Mouse (Mus musculus): ENCODE measurements around the gene Ifnb1.

The Ifnb1 gene

GRCm38 (mm10) chr4:88515711-88516211 is 6.8 kb downstream of the Ifnb1 start:
- CTCF ChIA-PET: no interaction called here
- POLR2A ChIA-PET: interaction anchor here in 1 of 4 experiments (0.6 kb wide), 1 partner anchor 376 kb away, joined by 5 read pairs; no protein-coding TSS in a partner anchor

DNA sequence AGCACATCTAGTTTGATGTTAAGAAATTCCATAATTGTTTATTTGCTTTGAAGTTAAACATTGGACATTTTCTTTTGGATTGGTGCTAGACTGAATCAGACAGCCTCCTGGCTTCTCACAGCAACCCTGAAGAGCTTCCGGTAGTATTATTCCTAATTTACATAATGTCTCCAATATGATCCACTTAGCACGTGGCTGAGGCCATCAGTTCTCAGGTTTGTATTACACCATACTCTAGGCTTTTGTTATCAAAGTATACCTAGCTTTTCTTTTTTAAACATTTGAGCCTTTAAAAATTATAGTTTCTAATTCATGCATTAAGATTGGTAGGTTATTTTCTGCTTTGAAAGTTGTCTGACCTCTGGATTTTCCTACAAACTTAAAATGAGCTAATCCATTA is 7.3 kb downstream of the Ifnb1 start:
- ChIA-PET POLR2A (interaction anchor here in 1 of 4 experiments (0.6 kb wide), 1 partner anchor 375 kb away, joined by 5 read pairs; no protein-coding TSS in a partner anchor), CTCF (no interaction called here)

GRCm38 (mm10) chr4:88514403-88514802 is 8.2 kb downstream of the Ifnb1 start:
- CTCF ChIA-PET: interaction anchor here (0.5 to 1.7 kb wide), 16 partner anchors 9 to 1147 kb away, joined by 3 to 16 read pairs (median 3); partner anchors contain the start of gene Ifnb1 (in 1 of the 4)
- POLR2A ChIA-PET: interaction anchor here in 1 of 4 experiments (0.9 kb wide), 1 partner anchor 481 kb away, joined by 3 read pairs; the partner anchor contains the start of gene Mllt3

DNA sequence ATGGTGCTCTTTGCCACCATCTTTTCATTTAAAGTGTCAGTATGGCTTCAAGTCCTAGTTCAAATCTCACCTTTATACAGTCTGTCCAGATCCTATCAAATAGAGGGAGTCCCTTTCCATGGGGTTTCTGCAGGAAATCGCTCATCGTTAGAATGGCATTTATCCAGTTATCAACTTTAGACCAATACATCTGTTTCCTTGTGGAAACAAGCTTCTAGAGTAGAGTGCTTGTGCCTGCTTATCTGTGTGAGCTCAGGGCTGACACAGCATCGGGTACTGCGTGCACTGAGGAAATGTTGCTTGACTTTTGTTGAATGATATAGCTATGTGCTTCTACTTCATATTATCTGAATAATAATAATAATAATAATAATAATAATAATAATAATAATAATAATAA is 8.8 kb downstream of the Ifnb1 start:
- CTCF ChIA-PET: interaction anchor here (0.5 to 1.7 kb wide), 15 partner anchors 9 to 1491 kb away, joined by 3 to 16 read pairs (median 3); partner anchors contain the start of gene Ifnb1 (in 1 of the 4)
- POLR2A ChIA-PET: interaction anchor here in 1 of 4 experiments (0.9 kb wide), 1 partner anchor 480 kb away, joined by 3 read pairs; the partner anchor contains the start of gene Mllt3

GRCm38 (mm10) chr4:88503753-88504152 is 18.8 kb downstream of the Ifnb1 start:
- CTCF ChIA-PET: interaction anchor here in 1 of 4 experiments (1.3 kb wide), 1 partner anchor 10 kb away, joined by 3 read pairs; no protein-coding TSS in a partner anchor
- POLR2A ChIA-PET: no interaction called here

DNA sequence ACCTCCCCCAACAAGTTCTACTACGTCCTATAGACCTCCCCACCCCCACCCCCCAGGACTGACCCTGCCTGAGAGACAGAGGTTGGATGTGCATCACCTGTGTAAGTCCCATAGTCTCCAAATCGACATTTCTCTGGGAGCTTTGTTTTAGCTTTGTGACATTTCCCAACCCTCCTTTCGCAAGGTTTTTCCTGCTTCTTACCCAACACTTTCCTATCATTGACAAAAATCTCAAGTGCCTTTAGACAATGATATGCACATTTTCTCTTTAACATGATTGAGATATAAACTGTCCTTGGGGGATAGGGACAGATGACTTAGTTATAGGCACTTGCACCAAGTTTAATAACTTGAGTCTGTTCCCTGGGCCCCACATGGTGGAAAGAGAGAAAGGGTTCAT is 21.3 kb downstream of the Ifnb1 start:
- CTCF ChIA-PET: no interaction called here
- POLR2A ChIA-PET: interaction anchor here in 1 of 4 experiments (0.6 kb wide), 1 partner anchor 144 kb away, joined by 3 read pairs; no protein-coding TSS in a partner anchor

DNA sequence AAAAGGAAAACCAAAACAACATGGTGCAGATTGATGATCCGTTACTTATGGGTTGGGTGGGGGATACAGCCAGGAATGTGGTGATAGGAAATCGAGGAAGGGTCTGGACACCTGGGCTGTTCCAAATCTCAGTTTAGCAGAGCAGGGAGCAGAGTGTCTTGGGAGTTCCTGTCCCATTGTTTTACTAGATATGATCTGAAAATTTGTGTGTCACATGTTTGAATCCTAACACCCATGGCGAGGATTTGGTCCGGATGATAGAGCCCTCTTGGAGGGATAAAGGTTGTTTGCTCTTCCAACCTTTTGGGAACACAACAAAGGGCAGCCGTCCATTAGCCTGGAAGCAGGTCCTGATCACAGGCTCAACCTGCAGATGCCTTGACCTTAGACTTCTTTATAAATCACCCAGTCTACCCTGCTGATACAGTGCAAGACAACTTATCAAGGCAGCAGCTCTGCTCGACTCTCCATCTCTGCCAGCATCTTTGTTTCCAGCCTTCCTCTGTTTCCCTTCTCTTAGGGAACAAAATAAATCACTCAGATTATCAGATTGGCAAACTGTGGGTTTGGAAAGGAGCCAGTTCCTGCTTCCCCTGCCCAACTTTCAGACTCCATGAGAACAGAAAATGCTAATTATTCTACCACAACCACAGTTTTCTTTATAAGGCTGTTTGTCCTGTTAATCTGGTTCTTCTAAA is 26.1 kb downstream of the Ifnb1 start:
- ChIA-PET CTCF (no interaction called here), POLR2A (no interaction called here)

DNA sequence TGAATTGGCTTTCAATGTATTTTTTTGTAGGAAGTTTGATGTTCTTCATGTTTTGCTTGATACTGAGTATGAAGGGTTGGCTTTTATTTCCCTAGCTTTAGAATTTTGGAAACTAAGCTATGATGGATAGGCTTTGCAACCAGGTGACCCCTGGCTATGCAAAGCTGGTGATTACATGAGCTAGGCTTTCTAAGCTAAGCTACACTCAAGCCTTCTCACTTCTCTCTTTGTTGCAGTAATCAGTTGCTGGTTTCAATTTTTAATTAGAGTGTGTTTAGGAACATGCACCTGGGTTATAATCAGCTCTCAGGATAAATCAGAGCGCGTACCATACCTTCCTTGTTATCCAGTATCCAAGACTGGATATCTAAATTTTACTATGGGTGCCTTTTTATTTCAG is 33.0 kb downstream of the Ifnb1 start:
- ChIA-PET POLR2A (no interaction called here), CTCF (no interaction called here)

GRCm38 (mm10) chr4:88488107-88488506 is 34.5 kb downstream of the Ifnb1 start:
- POLR2A ChIA-PET: no interaction called here
- CTCF ChIA-PET: no interaction called here

DNA sequence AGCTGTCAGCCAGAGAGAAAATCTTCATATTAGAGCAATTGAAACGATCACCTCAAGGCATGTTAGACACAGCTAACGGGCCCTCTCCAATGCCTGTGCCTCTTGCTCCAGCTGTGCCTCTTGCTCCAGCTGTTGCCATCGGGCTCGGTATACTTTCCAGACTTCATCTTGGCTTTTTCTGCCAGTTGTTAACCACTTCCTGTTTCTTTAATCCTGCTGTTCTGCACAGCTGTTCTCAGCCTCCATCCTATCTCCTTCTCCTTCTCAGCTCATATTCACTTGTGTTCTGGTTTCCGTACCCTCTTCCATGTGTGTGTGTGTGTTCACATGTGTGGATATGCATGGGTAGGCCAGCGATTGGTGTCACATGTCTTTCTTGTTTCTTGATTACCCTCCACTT is 42.4 kb downstream of the Ifnb1 start:
- CTCF ChIA-PET: no interaction called here
- POLR2A ChIA-PET: interaction anchor here in 1 of 4 experiments (1.0 kb wide), 1 partner anchor 56 kb away, joined by 5 read pairs; no protein-coding TSS in a partner anchor

- ChIA-PET POLR2A (no interaction called here), CTCF (no interaction called here)
Measured at GRCm38 (mm10) chr4:88478809-88479186, 43.8 kb downstream of the Ifnb1 start.

DNA sequence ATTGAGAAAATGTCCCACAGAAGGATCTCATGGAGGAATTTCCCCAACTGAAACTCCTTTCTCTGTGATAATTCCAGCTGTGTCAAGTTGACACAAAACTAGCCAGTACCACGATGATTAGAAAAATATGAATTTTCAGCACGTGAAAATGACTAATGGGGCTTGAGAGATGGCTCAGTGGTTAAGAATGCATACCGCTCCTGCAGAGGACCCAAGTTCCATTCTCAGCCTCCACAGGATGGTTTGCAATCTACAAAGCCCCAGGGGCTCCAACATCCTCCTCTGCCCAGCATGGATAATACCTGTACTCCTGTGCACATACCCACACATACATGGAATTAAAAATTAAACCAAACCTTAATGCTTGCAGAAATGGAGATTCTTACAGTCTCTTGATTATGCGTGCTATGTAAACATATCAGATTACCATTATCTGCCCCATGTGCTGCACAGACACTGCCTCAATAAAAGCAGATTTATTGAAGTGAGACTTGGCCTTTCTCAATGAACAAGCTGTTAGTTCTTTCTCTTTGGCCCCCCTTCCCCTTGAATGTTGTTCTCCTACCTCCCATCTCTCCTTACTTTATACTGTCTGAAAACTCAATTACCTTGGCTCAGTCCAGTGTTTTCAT is 44.3 kb downstream of the Ifnb1 start:
- CTCF ChIA-PET: no interaction called here
- POLR2A ChIA-PET: interaction anchor here in 1 of 4 experiments (1.2 kb wide), 1 partner anchor 15 kb away, joined by 3 read pairs; no protein-coding TSS in a partner anchor

GRCm38 (mm10) chr4:88476511-88477210 is 45.9 kb downstream of the Ifnb1 start:
- POLR2A ChIA-PET: interaction anchor here in 1 of 4 experiments (0.8 kb wide), 1 partner anchor 441 kb away, joined by 3 read pairs; no protein-coding TSS in a partner anchor

DNA sequence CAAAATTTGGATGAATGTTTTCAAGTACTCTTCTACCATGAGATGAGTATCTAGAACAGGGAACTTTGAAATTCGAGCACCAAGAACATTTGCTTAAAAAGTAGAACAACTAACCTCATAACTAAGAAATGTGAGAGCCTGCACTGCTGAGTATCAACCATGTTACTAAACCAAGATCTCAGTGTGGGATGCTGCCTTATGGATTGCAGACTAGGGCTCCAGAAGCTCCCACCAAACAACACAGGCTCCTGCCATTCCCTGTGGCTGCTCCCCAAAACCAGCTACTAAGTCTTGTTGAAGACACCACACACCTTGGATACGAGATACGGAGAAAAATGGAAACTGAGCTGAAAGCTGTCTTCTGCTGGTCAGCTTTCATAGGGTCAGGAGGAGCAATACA is 46.5 kb downstream of the Ifnb1 start:
- ChIA-PET POLR2A (interaction anchor here in 1 of 4 experiments (0.8 kb wide), 1 partner anchor 440 kb away, joined by 3 read pairs; no protein-coding TSS in a partner anchor), CTCF (no interaction called here)

More at GRCm38 (mm10) chr4:88476511-88477210, 45.9 kb downstream of the Ifnb1 start:
- CTCF ChIA-PET: interaction anchor here in 1 of 4 experiments (0.6 kb wide), 1 partner anchor 14 kb away, joined by 3 read pairs; no protein-coding TSS in a partner anchor
